Comparison of ENCODE assay signal across 8 mouse cellular contexts in genomic region chr4:149075871-149076575, GRCm38 (mm10). TPM values are rescaled to one million over a fixed set of nuclear protein-coding genes. Genes with fewer than 3 reads are reported as not detected.
DNase-seq lines count a peak whose midpoint lies in the region; ATAC-seq and TF ChIP-seq lines count a peak whose summit lies in the region.

No protein-coding gene starts in this region.

- ATAC-seq in heart, embryonic 12.5 days (ENCODE audit: insufficient number of reproducible peaks, low FRiP score): peak; percentile 64
- ATAC-seq in kidney, embryonic 15.5 days (replicated peaks; ENCODE audit: low FRiP score): peak; percentile 66

- H3K4me2 ChIP-seq in heart, embryonic 12.5 days: 0 out of 2 replicates have a peak overlapping the region, but pooled peaks have one; percentile 1
- H3K4me2 ChIP-seq in kidney, embryonic 15.5 days: no peak overlapping the region

- TF ChIP-seq CTCF in embryonic fibroblast, embryonic 13.5 days (IDR thresholded peaks at IDR 0.05; ENCODE audit: borderline replicate concordance, insufficient read depth, low read length): 0 out of 2 replicates have a peak, but pooled peaks have one; percentile 23

- no peaks in the 10 kb centered on the region for H3K27me3 ChIP-seq in heart, embryonic 12.5 days (replicated peaks)
- H3K27me3 ChIP-seq in kidney, embryonic 15.5 days: no peaks in the 10 kb centered on the region

- peaks cover 26% of the 10 kb centered on the region for H3K36me3 ChIP-seq in heart, embryonic 12.5 days
- peaks cover 21% of the 10 kb centered on the region for H3K36me3 ChIP-seq in kidney, embryonic 15.5 days

- TF ChIP-seq POLR2A in embryonic fibroblast, embryonic 13.5 days (IDR thresholded peaks at IDR 0.05; ENCODE audit: low read depth, low read length): no peak

- 0 out of 2 replicates have a peak, but pooled peaks cover 4% of the 10 kb centered on the region for H3K9me3 ChIP-seq in heart, embryonic 12.5 days (replicated peaks)
- no peaks in the 10 kb centered on the region for H3K9me3 ChIP-seq in kidney, embryonic 15.5 days (replicated peaks)

- H3K9ac ChIP-seq in heart, embryonic 12.5 days: no peak overlapping the region
- no peak overlapping the region for H3K9ac ChIP-seq in kidney, embryonic 15.5 days

- 0 out of 2 replicates have a peak, but pooled peaks cover 5% of the 10 kb centered on the region for H3K4me1 ChIP-seq in embryonic fibroblast, embryonic 13.5 days (ENCODE audit: control insufficient read depth, insufficient read depth, low read length)
- H3K4me1 ChIP-seq in heart, embryonic 12.5 days (replicated peaks): peaks cover 32% of the 10 kb centered on the region
- H3K4me1 ChIP-seq in kidney, embryonic 15.5 days: peaks cover 14% of the 10 kb centered on the region; the same call in 1 of the 2 replicates

- no peak overlapping the region for H3K27ac ChIP-seq in embryonic fibroblast, embryonic 13.5 days (ENCODE audit: insufficient read depth, low read length)
- H3K27ac ChIP-seq in heart, embryonic 12.5 days (ENCODE audit: poor library complexity, severe bottlenecking): no peak overlapping the region
- H3K27ac ChIP-seq in kidney, embryonic 15.5 days: no peak overlapping the region

- DNase-seq in 3134 (ENCODE audit: extremely low read depth, insufficient read length, low spot score) (peak; percentile 66), liver (peak; percentile 51)
- DNase-seq in adrenal gland, postnatal 4 days (ENCODE audit: low spot score in 2 of 2): peak; percentile 34 to 51
- peak; percentile 44 to 54 for DNase-seq in monocyte, adult 2 months (ENCODE audit: low read depth in 1 of 2, low spot score in 2 of 2)
- peak; percentile 64 to 68 for DNase-seq in spleen, postnatal 36 days (ENCODE audit: low spot score in 2 of 2)

- H3K4me3 ChIP-seq in embryonic fibroblast, embryonic 13.5 days (ENCODE audit: insufficient read depth, low read length): no peak overlapping the region
- H3K4me3 ChIP-seq in heart, embryonic 12.5 days: no peak overlapping the region
- H3K4me3 ChIP-seq in kidney, embryonic 15.5 days (replicated peaks): no peak overlapping the region

- WGBS in heart, embryonic 12.5 days: 33% methylated on average over 10 of the region's 10 CpGs
- WGBS in kidney, embryonic 15.5 days: 27% methylated on average over 10 of the region's 10 CpGs

RNA-seq across cellular contexts. Expression of gene Pex14, which starts 23.7 kb away (rescaled TPM):
- total RNA-seq in adrenal gland, postnatal 4 days (2021): 10 to 100 TPM; 63.0 to 67.3 TPM
- polyA plus RNA-seq in embryonic fibroblast, embryonic 13.5 days (2011; ENCODE audit: insufficient read length, low read depth, missing spikeins): 28.9 and 34.6 TPM in 2 replicates
- 44.1 and 44.3 TPM in 2 replicates for polyA plus RNA-seq in heart, embryonic 12.5 days (2016; fragmentation: Nextera tagmentation; extraction: Ambion mirVana)
- polyA plus RNA-seq in kidney, embryonic 15.5 days (2015; fragmentation: Nextera tagmentation; extraction: Ambion mirVana): 52.3 and 61.1 TPM in 2 replicates

RNA-seq across cellular contexts. Expression of gene Dffa, which starts 27.9 kb away (rescaled TPM):
- total RNA-seq in adrenal gland, postnatal 4 days (2021): 10 to 100 TPM; 24.4 to 24.9 TPM
- 12.7 and 14.7 TPM in 2 replicates for polyA plus RNA-seq in embryonic fibroblast, embryonic 13.5 days (2011; ENCODE audit: insufficient read length, low read depth, missing spikeins)
- polyA plus RNA-seq in heart, embryonic 12.5 days (2016; fragmentation: Nextera tagmentation; extraction: Ambion mirVana): 37.8 and 39.9 TPM in 2 replicates
- polyA plus RNA-seq in kidney, embryonic 15.5 days (2015; fragmentation: Nextera tagmentation; extraction: Ambion mirVana): 33.2 and 36.2 TPM in 2 replicates

RNA-seq across cellular contexts. Expression of gene Cort, which starts 50.5 kb away (rescaled TPM):
- 1 to 10 TPM; 2.4 to 3.1 TPM for total RNA-seq in adrenal gland, postnatal 4 days (2021)
- polyA plus RNA-seq in embryonic fibroblast, embryonic 13.5 days (2011; ENCODE audit: insufficient read length, low read depth, missing spikeins): not detected in 2 replicates
- polyA plus RNA-seq in heart, embryonic 12.5 days (2016; fragmentation: Nextera tagmentation; extraction: Ambion mirVana): not detected in 2 replicates
- polyA plus RNA-seq in kidney, embryonic 15.5 days (2015; fragmentation: Nextera tagmentation; extraction: Ambion mirVana): 0.32 TPM in 1 of 2 replicates, not detected in the other
